Mouse (Mus musculus): ENCODE results near the gene Clec4b2.

DNA sequence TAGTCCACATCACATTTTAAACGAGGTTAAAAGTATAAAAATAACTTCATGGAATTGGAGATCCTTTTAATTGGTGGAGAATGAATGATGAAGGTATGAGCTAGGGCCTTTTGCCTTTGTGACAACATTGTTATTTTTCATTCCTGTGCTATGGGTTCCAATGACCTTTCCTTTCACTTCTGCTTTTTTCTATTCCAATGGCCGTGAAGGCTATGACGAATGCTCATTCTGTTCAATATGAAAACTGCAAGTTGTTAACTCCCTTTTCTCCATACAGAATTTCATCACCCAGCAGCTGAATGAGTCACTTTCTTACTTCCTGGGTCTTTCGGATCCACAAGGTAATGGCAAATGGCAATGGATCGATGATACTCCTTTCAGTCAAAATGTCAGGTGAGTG, 71.5 kb downstream of the Clec4b2 start:
- TF ChIP-seq ZC3H11A (IDR thresholded peaks at IDR 0.05; ENCODE audit: borderline replicate concordance, low read depth, low read length) (no peak), ZNF384 (IDR thresholded peaks at IDR 0.05; ENCODE audit: low read depth, low read length) (no peak)

Measured in ES-E14 (cell line).